Mouse (Mus musculus) liver, adult (tissue): ENCODE measurements around the gene Gm21962.
"Not testable (repeated sequence)": the region's sequence is repeated elsewhere in the genome, so short reads cannot be mapped to it uniquely, and the experiment has no call there.

Experiments used
- GATA4 ChIP-seq: IDR thresholded peaks from 2 replicates; pipeline ENCODE4 v1.6.1; 2014; ENCODE audit warnings: mild to moderate bottlenecking, low read length; ENCODE audit not compliant: insufficient replicate concordance

The Gm21962 gene

GRCm38 (mm10) chr3:137671224-137671623 lies at the start of gene Gm21962:
Gene Gm21962 (plus strand): TSS chr3:137671524.
- not testable (repeated sequence) for TF ChIP-seq GATA4

GRCm38 (mm10) chr3:137622091-137622490 lies 49.2 kb upstream of the Gm21962 start:
- TF ChIP-seq GATA4 = no peak

GRCm38 (mm10) chr3:137622895-137623580 lies 48.3 kb upstream of the Gm21962 start:
- TF ChIP-seq GATA4 = no peak

- TF ChIP-seq GATA4 = no peak
Measured at GRCm38 (mm10) chr3:137623581-137624362, 47.6 kb upstream of the Gm21962 start.

GRCm38 (mm10) chr3:137625054-137625453 lies 46.3 kb upstream of the Gm21962 start:
- no peak for TF ChIP-seq GATA4

- no peak for TF ChIP-seq GATA4
Measured at GRCm38 (mm10) chr3:137633726-137634125, 37.6 kb upstream of the Gm21962 start.

- no peak for TF ChIP-seq GATA4
Measured at GRCm38 (mm10) chr3:137636571-137636970, 34.8 kb upstream of the Gm21962 start.

GRCm38 (mm10) chr3:137641238-137641637 lies 30.1 kb upstream of the Gm21962 start:
- TF ChIP-seq GATA4 = no peak

- no peak for TF ChIP-seq GATA4
Measured at GRCm38 (mm10) chr3:137642137-137642536, 29.2 kb upstream of the Gm21962 start.

- no peak for TF ChIP-seq GATA4
Measured at GRCm38 (mm10) chr3:137642568-137642967, 28.8 kb upstream of the Gm21962 start.

- no peak for TF ChIP-seq GATA4
Measured at GRCm38 (mm10) chr3:137644081-137644480, 27.2 kb upstream of the Gm21962 start.

GRCm38 (mm10) chr3:137644947-137645346 lies 26.4 kb upstream of the Gm21962 start:
- no peak for TF ChIP-seq GATA4

- TF ChIP-seq GATA4 = no peak
Measured at GRCm38 (mm10) chr3:137647427-137648100, 23.8 kb upstream of the Gm21962 start.

GRCm38 (mm10) chr3:137649112-137649511 lies 22.2 kb upstream of the Gm21962 start:
- no peak for TF ChIP-seq GATA4

- no peak for TF ChIP-seq GATA4
Measured at GRCm38 (mm10) chr3:137652853-137653252, 18.5 kb upstream of the Gm21962 start.

GRCm38 (mm10) chr3:137680923-137681322 lies 9.6 kb downstream of the Gm21962 start:
- no peak for TF ChIP-seq GATA4
